Mouse (Mus musculus) stomach, embryonic 15.5 days (tissue): Measurements from ENCODE around the gene Hoxb6. TPM values are rescaled to one million over a fixed set of nuclear protein-coding genes. Genes with fewer than 3 reads are reported as not detected.

Source experiments
- ATAC-seq: fragments of 200-750 bp; cut with Nextera tagmentation; 2 replicates; pipeline ENCODE4 v1.8.0; 2017; ENCODE audit warnings: low read depth, moderate number of reproducible peaks, moderate TSS enrichment; ENCODE audit not compliant: insufficient read depth, low FRiP score
- H3K27ac ChIP-seq: fragments of 300-500 bp; sonication (generic); 2 replicates; pipeline ENCODE4 v1.5.1; 2015; ENCODE audit warnings: mild to moderate bottlenecking, inconsistent platforms
- H3K27me3 ChIP-seq: fragments of 300-500 bp; sonication (generic); replicated peaks from 2 replicates; pipeline ENCODE4 v1.6.1; 2015; ENCODE audit warnings: inconsistent platforms
- H3K36me3 ChIP-seq: fragments of 300-500 bp; sonication (generic); 2 replicates; pipeline ENCODE4 v1.6.1; 2015; ENCODE audit warnings: inconsistent platforms
- H3K4me1 ChIP-seq: fragments of 300-500 bp; sonication (generic); 2 replicates; pipeline ENCODE4 v1.6.1; 2015; ENCODE audit warnings: inconsistent platforms
- H3K4me2 ChIP-seq: fragments of 300-500 bp; sonication (generic); 2 replicates; pipeline ENCODE4 v1.6.1; 2015; ENCODE audit warnings: mild to moderate bottlenecking, inconsistent platforms
- H3K4me3 ChIP-seq: fragments of 300-500 bp; sonication (generic); replicated peaks from 2 replicates; pipeline ENCODE4 v1.5.1; 2015; ENCODE audit warnings: inconsistent platforms
- H3K9ac ChIP-seq: fragments of 300-500 bp; sonication (generic); 2 replicates; pipeline ENCODE4 v1.6.1; 2015; ENCODE audit warnings: inconsistent platforms
- H3K9me3 ChIP-seq: fragments of 300-500 bp; sonication (generic); 2 replicates; pipeline ENCODE4 v1.6.1; 2016; ENCODE audit warnings: inconsistent platforms
- WGBS: fragments of 180-500 bp; shearing (Covaris S2); methylation state at CpG from one replicate; pipeline ENCODE4 v1.1.7; 2015; 5-methylcytosine and 5-hydroxymethylcytosine counted together
- polyA plus RNA-seq: library from polyadenylated mRNA; unstranded; fragments of >200 nt; fragmentation: Nextera tagmentation; extraction: Ambion mirVana; gene quantifications from 2 replicates; pipeline ENCODE4 v1.2.1, GENCODE M21; 2015

The Hoxb6 gene
- polyA plus RNA-seq, 1 experiment from 2014 or later = 10.7 TPM

- no peak for ATAC-seq
- 2% methylated on average over 24 of the region's 24 CpGs for WGBS
- Histone ChIP-seq H3K4me3 (no peak overlapping the region), H3K36me3 (no peaks in the 10 kb centered on the region), H3K9me3 (no peaks in the 10 kb centered on the region), H3K4me2 (no peak overlapping the region), H3K27me3 (peaks cover 98% of the 10 kb centered on the region), H3K27ac (no peak overlapping the region), H3K4me1 (0 out of 2 replicates have a peak, but pooled peaks cover 3% of the 10 kb centered on the region), H3K9ac (no peak overlapping the region)
Measured at GRCm38 (mm10) chr11:96261323-96261890, 30.9 kb upstream of the Hoxb6 start.

DNA sequence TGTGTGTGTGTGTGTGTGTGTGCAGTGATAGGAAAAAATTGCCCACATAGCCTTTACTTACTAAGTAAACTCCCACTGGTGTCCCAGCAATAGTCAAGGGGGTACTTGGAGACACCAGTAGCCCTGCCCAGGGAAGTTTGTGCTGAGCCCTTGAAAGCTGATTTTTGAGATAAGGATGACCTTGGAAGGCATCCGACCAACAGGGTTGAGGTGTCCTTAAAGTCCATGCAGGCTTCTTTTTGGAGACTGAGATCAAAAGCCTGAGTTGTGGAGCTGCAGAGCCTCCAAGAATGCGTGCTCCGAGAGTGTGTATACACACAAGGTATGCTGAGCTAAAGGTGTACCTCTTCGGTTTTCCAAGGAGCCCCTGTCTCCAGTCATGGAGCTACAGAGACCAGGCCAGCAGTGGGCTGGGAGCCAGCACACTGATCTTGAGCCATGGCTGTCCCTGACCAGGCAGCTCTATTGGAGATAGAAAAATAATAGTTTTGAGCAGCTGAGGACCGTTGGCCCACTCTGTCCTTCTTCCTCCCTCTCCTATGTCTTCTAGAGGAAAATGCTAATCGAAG, 29.9 kb upstream of the Hoxb6 start:
- H3K4me3 ChIP-seq = no peak overlapping the region
- 0 out of 2 replicates have a peak, but pooled peaks cover 3% of the 10 kb centered on the region for H3K4me1 ChIP-seq
- peaks cover 99% of the 10 kb centered on the region for H3K27me3 ChIP-seq
- WGBS = 15% methylated on average over 6 of the region's 6 CpGs
- H3K4me2 ChIP-seq = no peak overlapping the region
- H3K27ac ChIP-seq = no peak overlapping the region
- no peak overlapping the region for H3K9ac ChIP-seq
- H3K36me3 ChIP-seq = no peaks in the 10 kb centered on the region
- no peaks in the 10 kb centered on the region for H3K9me3 ChIP-seq
- ATAC-seq = no peak

DNA sequence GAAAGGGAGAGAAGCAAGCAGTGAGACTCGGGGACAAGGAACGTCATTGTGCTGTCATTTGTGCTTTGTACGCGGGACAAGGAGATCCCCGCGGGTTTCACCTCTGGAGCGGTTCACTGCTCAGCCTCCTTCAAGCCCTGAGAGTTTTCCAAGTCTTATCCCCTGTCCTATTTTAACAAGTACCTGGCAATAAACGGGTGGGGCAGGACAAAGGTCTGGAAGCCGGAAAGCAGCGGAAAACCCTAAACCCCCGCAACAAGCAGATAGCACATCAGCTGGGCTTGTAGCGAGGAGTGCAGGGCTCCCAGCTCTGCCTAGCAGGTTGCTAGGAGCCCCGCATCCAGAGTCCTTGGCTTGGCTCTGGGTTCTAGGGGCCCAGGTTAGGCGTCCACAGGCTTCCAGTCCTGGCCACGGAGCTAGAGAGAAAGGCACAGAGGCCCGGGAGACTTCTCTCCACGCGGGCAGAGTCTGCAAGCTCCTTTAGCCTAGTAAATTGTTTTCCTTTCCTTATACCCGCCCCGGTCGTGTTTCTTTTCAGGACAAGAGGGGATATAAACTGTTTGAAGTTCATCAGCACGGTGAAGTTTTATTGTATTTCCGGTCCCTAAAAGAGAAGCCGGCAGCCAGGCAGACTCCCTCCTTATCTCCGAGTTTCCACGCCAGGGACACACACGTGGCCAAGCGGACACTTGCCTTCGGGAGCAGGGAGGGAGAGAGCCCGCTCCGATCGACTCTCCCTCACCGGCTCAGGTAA, 28.5 kb upstream of the Hoxb6 start:
- Histone ChIP-seq H3K27ac (no peak overlapping the region), H3K4me1 (0 out of 2 replicates have a peak, but pooled peaks cover 3% of the 10 kb centered on the region), H3K27me3 (peaks cover 97% of the 10 kb centered on the region), H3K4me2 (no peak overlapping the region), H3K9ac (no peak overlapping the region), H3K4me3 (no peak overlapping the region), H3K9me3 (no peaks in the 10 kb centered on the region), H3K36me3 (no peaks in the 10 kb centered on the region)
- WGBS = 1% methylated on average over 33 of the region's 33 CpGs
- ATAC-seq = no peak

GRCm38 (mm10) chr11:96264390-96265020, 27.8 kb upstream of the Hoxb6 start:
- WGBS = 17% methylated on average over 8 of the region's 8 CpGs
- Histone ChIP-seq H3K27me3 (peaks cover 97% of the 10 kb centered on the region), H3K4me3 (no peak overlapping the region), H3K9ac (no peak overlapping the region), H3K27ac (no peak overlapping the region), H3K4me2 (no peak overlapping the region), H3K36me3 (no peaks in the 10 kb centered on the region), H3K4me1 (0 out of 2 replicates have a peak, but pooled peaks cover 3% of the 10 kb centered on the region), H3K9me3 (no peaks in the 10 kb centered on the region)
- no peak for ATAC-seq

GRCm38 (mm10) chr11:96265954-96266353, 26.3 kb upstream of the Hoxb6 start:
- no peak overlapping the region for H3K27ac ChIP-seq
- H3K4me1 ChIP-seq = peaks cover 3% of the 10 kb centered on the region; the same call in 1 of the 2 replicates
- peaks cover 97% of the 10 kb centered on the region for H3K27me3 ChIP-seq
- 6% methylated on average over 7 of the region's 7 CpGs for WGBS
- no peak overlapping the region for H3K4me2 ChIP-seq
- no peaks in the 10 kb centered on the region for H3K9me3 ChIP-seq
- no peak for ATAC-seq
- no peak overlapping the region for H3K4me3 ChIP-seq
- no peak overlapping the region for H3K9ac ChIP-seq
- no peaks in the 10 kb centered on the region for H3K36me3 ChIP-seq

- H3K27me3 ChIP-seq = peaks cover 97% of the 10 kb centered on the region
- no peak overlapping the region for H3K4me3 ChIP-seq
- no peaks in the 10 kb centered on the region for H3K9me3 ChIP-seq
- ATAC-seq = no peak
- peaks cover 16% of the 10 kb centered on the region for H3K4me1 ChIP-seq
- H3K9ac ChIP-seq = no peak overlapping the region
- 18% methylated on average over 7 of the region's 7 CpGs for WGBS
- H3K27ac ChIP-seq = no peak overlapping the region
- no peaks in the 10 kb centered on the region for H3K36me3 ChIP-seq
- no peak overlapping the region for H3K4me2 ChIP-seq
Measured at GRCm38 (mm10) chr11:96267021-96267920, 25.0 kb upstream of the Hoxb6 start.

- Histone ChIP-seq H3K9ac (no peak overlapping the region), H3K27me3 (peaks cover 97% of the 10 kb centered on the region), H3K27ac (no peak overlapping the region), H3K4me2 (no peak overlapping the region), H3K4me3 (no peak overlapping the region), H3K4me1 (peaks cover 20% of the 10 kb centered on the region), H3K9me3 (no peaks in the 10 kb centered on the region), H3K36me3 (no peaks in the 10 kb centered on the region)
- WGBS = 13% methylated on average over 1 of the region's 1 CpGs
- ATAC-seq = no peak
Measured at GRCm38 (mm10) chr11:96268031-96268745, 24.1 kb upstream of the Hoxb6 start.

GRCm38 (mm10) chr11:96269869-96270268, 22.4 kb upstream of the Hoxb6 start:
- H3K36me3 ChIP-seq = no peaks in the 10 kb centered on the region
- WGBS = 1% methylated on average over 19 of the region's 19 CpGs
- H3K9me3 ChIP-seq = no peaks in the 10 kb centered on the region
- no peak overlapping the region for H3K4me2 ChIP-seq
- H3K27ac ChIP-seq = no peak overlapping the region
- H3K4me3 ChIP-seq = no peak overlapping the region
- ATAC-seq = no peak
- peaks cover 97% of the 10 kb centered on the region for H3K27me3 ChIP-seq
- no peak overlapping the region for H3K9ac ChIP-seq
- peaks cover 20% of the 10 kb centered on the region for H3K4me1 ChIP-seq

DNA sequence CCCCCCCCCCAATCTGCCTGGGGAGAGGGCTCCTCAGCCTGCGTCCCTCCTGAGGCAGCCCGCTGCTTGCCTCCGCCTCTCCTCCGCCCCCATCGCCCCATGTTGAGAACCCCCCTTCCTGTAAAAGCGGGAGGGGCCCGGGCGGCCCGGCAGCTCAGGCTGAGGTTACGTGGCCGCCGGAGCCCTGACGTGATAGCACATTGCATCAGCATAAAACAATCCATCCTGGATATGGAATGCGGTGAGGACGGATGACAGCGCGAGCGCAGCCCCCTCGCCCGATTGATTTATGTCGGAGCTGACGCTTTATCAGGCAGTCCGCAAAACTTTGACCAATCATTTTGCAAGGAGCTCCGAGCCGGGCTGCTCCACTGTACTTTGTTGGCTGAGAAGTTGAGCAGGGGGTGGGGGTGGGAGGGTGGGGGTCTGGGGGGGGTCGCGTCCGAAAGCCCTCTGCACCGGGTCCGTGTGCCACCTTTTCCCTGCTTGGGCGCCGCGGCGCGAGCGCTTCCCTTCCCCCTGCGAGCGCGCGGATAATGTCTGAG, 21.2 kb upstream of the Hoxb6 start, which contains the start of gene Hoxb9:
TSS of gene Hoxb9 (plus strand) at position 462 of the 545 bp plus-strand sequence.
- peaks cover 97% of the 10 kb centered on the region for H3K27me3 ChIP-seq
- WGBS = 1% methylated on average over 40 of the region's 40 CpGs
- H3K9ac ChIP-seq = no peak within 1 kb of the TSS
- H3K4me2 ChIP-seq = peak within 1 kb of the TSS; percentile 55
- ATAC-seq = no peak
- peak within 1 kb of the TSS; percentile 34 for H3K4me3 ChIP-seq
- H3K9me3 ChIP-seq = no peaks in the 10 kb centered on the region
- H3K4me1 ChIP-seq = peaks cover 20% of the 10 kb centered on the region
- no peak within 1 kb of the TSS for H3K27ac ChIP-seq
- H3K36me3 ChIP-seq = no peaks in the 10 kb centered on the region

DNA sequence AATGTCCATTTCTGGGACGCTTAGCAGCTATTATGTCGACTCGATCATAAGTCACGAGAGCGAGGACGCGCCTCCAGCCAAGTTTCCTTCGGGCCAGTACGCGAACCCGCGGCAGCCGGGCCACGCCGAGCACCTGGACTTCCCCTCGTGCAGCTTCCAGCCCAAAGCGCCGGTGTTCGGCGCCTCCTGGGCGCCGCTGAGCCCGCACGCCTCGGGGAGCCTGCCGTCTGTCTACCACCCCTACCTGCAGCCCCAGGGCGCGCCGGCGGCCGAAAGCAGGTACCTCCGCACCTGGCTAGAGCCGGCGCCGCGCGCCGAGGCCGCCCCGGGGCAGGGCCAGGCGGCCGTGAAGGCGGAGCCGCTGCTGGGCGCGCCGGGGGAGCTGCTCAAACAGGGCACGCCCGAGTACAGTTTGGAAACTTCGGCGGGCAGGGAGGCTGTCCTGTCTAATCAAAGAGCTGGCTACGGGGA, 20.7 kb upstream of the Hoxb6 start:
- Histone ChIP-seq H3K4me1 (peaks cover 20% of the 10 kb centered on the region), H3K9me3 (no peaks in the 10 kb centered on the region), H3K27ac (no peak overlapping the region), H3K27me3 (peaks cover 96% of the 10 kb centered on the region), H3K36me3 (no peaks in the 10 kb centered on the region), H3K4me3 (peak overlapping the region; percentile 34), H3K4me2 (peak overlapping the region; percentile 55), H3K9ac (no peak overlapping the region)
- peak; percentile 53; the same call in 1 of the 2 replicates for ATAC-seq
- whole genome bisulfite sequencing = under 1% methylated on average over 52 of the region's 52 CpGs
